Mouse (Mus musculus) embryonic fibroblast, embryonic 13.5 days (primary cell): ENCODE results near the gene Prdm15.

Experiments used
- CTCF ChIP-seq: IDR thresholded peaks from 2 replicates; pipeline ENCODE4 v1.5.1; 2011; ENCODE audit warnings: mild to moderate bottlenecking, control low read depth, low read length, moderate library complexity, borderline replicate concordance; ENCODE audit not compliant: insufficient read depth
- POLR2A ChIP-seq: IDR thresholded peaks from 2 replicates; pipeline ENCODE4 v1.6.1; 2011; ENCODE audit warnings: low read depth, mild to moderate bottlenecking, control low read depth, low read length, moderate library complexity

DNA sequence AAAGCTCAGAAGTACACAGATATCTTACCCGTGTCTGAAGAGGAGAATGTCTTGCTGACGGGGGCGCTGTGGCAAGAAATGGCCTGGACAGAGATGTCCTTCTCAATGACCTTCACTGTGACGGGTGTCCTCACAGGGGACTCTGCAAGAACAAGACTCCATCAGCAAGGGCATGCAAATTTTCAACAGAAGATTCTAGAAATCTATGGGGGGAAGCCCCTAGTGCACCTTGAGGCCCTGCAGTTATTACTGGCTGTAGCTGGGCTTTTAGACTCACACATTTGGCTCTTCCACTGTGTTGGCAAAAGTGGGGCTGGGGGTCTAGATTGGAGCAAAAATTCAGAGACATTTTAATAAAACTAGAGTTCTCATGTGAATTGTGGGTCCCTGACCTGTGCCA lies 23.5 kb upstream of the Prdm15 start:
- no peak for TF ChIP-seq CTCF
- TF ChIP-seq POLR2A = no peak
